Mouse (Mus musculus) gastrocnemius, adult 2 months (tissue): ENCODE measurements around the gene Mfsd6. TPM values are rescaled to one million over a fixed set of nuclear protein-coding genes. Genes with fewer than 3 reads are reported as not detected.

Source experiments
- DNase-seq: peaks from one replicate; pipeline ENCODE4 v3.0.0; 2022
- H3K27ac ChIP-seq: fragments of 200-600 bp; 2 replicates; pipeline ENCODE4 v1.8.1; 2022; ENCODE audit warnings: mild to moderate bottlenecking
- H3K4me3 ChIP-seq: fragments of 200-600 bp; 2 replicates; pipeline ENCODE4 v1.8.1; 2022; ENCODE audit warnings: mild to moderate bottlenecking, moderate library complexity
- CTCF ChIP-seq: fragments of 200-600 bp; IDR thresholded peaks from 2 replicates; pipeline ENCODE4 v1.8.1; 2022; ENCODE audit warnings: antibody characterized with exemption, mild to moderate bottlenecking, moderate library complexity
- intact Hi-C: fragments of 180-260 bp; cut with DNase I; formaldehyde crosslinking; loops from one replicate; pipeline ENCODE4 v1.15.1; 2025
- long read RNA-seq, 2 experiments: library from polyadenylated mRNA; stranded (forward); transcript quantifications; one replicate each; pipeline ENCODE4 v2.0.0; 2021
- total RNA-seq, 2 experiments: library from RNA; stranded (reverse); gene quantifications; 2 replicates each; pipeline ENCODE4 v1.2.3; 2021

Gene Mfsd6
- total RNA-seq = 1 to 10 TPM; 5.9 to 7.3 TPM
- long read RNA-seq, experiment 1, full-length matches to known transcripts = 14 of 20 reads
- long read RNA-seq, experiment 1, partial matches to known transcripts = 4 of 20 reads
- long read RNA-seq, experiment 1, other reads (novel, unspliced or antisense) = 2 of 20 reads
- long read RNA-seq, experiment 2, full-length matches to known transcripts = 5 of 9 reads
- long read RNA-seq, experiment 2, partial matches to known transcripts = 3 of 9 reads
- long read RNA-seq, experiment 2, other reads (novel, unspliced or antisense) = 1 of 9 reads

DNA sequence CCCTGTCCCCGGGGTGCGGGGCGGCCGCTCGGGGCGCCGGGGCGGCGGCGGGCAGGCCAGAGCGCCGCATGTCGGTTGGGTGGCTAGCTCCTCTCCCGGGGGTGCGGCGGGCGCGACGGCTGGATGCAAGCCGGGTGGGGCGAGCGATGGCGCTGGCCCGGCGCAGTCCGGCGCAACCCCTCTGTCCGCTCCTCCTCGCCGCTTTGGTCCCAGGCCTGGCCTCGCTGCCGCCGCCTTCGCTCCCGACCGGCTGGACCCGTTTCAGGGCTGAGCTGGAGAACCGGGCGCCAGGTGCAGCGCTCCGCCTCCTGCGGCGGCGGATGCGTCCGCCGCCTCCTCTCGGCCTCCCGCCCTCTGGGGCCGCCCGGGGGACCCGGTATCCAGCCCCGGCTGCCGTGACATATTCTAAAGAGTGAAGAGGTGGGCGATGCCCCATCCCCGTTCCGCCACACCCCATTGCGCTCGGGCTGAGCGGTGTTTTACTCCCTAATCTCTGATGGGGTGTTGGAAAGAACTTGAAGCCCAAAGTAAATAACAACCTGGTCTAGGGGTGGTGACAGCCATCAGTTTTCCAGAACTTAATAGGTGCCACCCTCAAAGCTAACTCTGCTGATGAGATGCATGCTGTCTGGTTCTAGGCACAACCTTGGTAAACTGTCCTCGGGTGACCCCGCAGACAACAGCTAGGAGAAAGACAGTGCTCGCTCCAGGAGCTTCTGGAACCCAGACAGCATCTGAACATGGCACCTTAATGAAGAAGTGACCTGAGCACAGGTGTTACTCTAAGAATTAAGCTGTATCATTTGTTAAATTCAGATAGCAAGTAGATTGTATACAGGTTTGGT lies at the start of gene Mfsd6:
TSS of gene Mfsd6 (minus strand) at position 407 of the 845 bp plus-strand sequence.
- TF ChIP-seq CTCF = peak; percentile 6; the same call in 1 of the 2 replicates
- Histone ChIP-seq H3K4me3 (peak within 1 kb of the TSS; percentile 88), H3K27ac (peak within 1 kb of the TSS; percentile 86)
- DNase-seq = peak; percentile 77
- intact Hi-C loops = loop anchor here (5.0 kb wide), 1 partner anchor 80 kb away; no protein-coding TSS in a partner anchor

DNA sequence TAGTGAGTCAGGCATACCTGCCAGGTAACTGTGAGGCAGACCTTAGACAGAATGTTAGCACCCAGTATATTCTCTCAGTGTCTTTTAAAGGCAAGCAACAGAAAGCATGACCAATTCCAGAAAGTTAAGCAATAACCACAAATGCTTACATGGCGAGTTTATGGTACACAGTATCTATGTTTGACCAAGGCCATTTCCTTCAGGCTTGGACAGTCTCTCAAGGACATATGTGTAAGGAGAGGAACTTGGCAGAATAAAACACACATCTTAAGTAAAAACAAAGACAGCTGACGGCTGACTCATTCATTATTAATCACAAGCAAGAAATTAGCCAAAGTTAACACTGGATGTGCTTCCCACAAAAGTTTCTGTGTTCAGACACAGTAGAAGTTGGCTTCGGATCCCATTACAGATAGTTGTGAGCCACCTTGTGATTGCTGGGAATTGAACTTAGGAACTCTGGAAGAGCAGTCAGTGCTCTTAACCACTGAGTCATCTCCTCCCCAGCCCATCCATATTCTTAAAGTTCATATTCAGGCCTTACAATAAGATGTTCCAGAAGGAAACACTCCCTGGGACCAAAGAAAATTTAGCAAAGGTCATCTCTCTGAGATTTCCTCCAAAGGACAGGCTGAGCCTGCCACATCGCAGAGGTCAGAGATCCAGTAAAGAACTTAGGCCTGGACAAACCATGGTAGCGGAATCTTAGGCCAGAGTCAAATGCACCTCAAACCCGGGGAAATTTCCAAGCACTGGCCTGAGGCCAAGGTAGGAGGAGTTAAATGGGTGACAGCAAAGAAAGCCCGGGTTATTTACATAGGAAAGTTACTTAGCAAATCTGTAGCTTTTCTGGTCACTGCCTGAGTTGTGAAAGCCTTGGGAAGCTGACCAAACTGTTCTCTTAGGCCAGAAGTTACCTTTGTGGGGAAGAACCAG lies 38.2 kb upstream of the Mfsd6 start:
- TF ChIP-seq CTCF = no peak
- no peak overlapping the region for H3K27ac ChIP-seq
- intact Hi-C loops = no loop called here
- no peak overlapping the region for H3K4me3 ChIP-seq
- DNase-seq = no peak

DNA sequence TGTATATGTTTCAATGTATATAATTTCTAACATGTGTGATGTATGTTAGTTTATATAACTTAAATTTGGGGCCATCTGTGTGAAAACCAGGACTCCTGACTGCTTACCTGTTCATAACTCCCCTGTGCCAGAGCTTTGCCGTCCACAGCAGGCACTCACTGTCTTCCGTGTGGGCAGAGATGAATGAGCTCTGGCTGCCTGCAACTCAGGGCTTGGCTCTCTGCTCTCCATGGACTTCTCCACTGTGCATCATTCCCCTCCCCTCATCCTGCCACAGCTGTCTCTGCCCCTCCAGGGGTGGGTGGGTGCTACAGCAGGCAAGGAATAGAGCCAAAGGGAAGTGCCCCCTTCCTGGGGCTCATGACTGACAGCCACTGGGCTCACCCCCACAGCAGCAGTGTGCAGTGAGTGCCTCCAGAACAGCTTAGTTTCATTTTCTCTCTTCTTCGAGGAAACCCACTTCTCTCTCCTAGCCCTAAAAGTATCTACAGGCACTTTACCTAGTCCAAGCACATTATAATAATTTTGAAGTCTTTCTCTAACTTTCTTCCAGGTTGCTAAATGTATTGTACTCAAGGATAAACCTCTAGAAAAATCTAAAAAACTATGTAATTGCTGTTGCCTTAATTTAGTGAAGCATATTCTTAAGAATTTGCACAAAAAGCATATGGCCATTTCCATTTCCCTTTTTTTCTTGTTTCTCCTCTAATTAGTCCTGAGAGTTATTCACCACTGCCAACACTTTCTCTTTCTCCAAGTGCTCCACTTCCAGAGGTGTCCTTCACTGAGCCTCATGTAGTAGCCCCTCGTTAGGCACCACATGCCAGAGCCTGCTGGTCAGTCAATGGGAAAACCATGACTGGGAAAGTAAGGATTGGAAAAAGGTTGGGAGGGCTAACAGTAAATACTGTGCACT lies 36.9 kb upstream of the Mfsd6 start:
- Histone ChIP-seq H3K4me3 (no peak overlapping the region), H3K27ac (no peak overlapping the region)
- TF ChIP-seq CTCF = no peak
- intact Hi-C loops = no loop called here
- no peak for DNase-seq

DNA sequence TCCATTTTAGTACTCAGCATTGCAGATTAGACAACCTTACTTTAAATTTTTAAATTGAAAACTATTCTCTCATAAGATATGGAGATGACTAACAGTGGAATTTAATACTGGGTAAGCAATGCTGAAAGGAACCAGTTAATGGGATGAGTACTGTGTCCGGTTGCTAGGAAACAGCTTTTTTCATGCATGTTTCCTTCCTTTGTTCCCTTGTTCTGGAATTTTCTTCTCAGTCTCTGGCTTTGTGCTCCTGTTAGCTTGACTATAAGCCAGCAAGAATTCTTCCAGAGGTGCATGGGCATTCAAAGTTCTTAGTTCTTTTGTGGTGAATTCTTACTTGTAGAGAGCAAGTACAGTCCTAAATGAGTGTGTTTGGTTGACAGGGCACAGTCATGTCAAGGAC lies 30.9 kb upstream of the Mfsd6 start:
- no peak overlapping the region for H3K27ac ChIP-seq

DNA sequence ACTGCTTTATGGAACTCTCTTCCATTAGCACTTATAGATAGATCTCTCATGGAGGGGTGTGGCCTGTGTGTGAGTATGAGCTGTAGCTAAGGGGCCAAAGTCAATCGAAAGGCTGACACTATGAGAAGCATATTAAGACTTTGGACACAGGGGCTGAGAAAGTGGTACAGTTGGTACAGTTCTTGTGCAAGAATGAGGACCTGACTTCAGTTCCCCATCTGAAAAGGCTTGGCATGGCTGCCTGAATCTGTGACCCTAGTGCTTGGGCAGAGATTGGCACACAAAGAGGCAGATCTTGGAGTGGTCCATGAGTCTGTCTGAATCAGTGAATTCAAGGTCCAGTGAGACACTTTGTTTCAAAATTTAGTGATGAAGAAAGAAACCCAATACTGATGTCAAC lies 27.1 kb upstream of the Mfsd6 start:
- Histone ChIP-seq H3K27ac (no peak overlapping the region), H3K4me3 (no peak overlapping the region)
- TF ChIP-seq CTCF = no peak
- intact Hi-C loops = no loop called here
- DNase-seq = no peak

More for the DNA sequence above, 30.9 kb upstream of the Mfsd6 start:
- no peak overlapping the region for H3K4me3 ChIP-seq
- DNase-seq = no peak
- intact Hi-C loops = no loop called here
- no peak for TF ChIP-seq CTCF

DNA sequence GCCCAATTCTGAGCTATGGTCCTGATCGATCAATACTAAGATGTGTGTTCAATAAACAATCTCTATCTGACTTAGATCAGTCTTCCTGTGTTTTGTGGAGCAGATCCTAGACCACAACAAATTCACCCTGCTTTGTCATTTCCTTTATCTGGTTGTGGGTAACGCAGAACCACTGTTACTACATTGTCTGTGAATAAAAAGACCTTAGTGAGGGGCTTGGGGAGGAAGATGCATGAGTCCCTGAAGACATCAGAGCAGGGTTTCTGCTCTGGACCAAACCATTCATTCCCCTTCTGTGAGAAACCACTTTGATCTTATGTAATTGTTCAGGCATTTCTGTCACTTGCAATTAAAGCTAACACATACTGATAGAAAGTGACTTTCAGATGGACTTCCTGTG lies 26.6 kb upstream of the Mfsd6 start:
- intact Hi-C loops = no loop called here
- TF ChIP-seq CTCF = no peak
- no peak overlapping the region for H3K27ac ChIP-seq
- no peak overlapping the region for H3K4me3 ChIP-seq
- DNase-seq = no peak

DNA sequence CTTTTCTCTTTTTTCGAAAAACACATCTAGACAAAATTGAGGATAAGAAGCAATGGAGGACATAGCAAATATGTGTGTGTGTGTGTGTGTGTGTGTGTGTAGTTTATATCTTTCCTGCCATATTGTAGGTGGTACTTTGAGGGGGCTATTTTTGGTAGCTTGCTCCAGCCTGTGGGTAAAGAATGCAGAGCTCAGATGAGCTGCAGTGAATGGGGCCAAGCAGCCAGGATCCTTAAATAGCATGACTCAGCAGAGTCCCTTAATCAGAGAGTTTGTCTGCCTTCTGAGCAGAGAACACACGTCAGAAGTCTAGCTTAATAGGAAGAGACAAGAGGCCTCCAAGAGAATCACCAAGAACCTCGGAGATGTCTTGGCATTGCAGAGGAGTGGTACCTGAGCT lies 25.4 kb upstream of the Mfsd6 start:
- TF ChIP-seq CTCF = no peak
- DNase-seq = no peak
- H3K4me3 ChIP-seq = no peak overlapping the region
- no peak overlapping the region for H3K27ac ChIP-seq
- intact Hi-C loops = no loop called here

DNA sequence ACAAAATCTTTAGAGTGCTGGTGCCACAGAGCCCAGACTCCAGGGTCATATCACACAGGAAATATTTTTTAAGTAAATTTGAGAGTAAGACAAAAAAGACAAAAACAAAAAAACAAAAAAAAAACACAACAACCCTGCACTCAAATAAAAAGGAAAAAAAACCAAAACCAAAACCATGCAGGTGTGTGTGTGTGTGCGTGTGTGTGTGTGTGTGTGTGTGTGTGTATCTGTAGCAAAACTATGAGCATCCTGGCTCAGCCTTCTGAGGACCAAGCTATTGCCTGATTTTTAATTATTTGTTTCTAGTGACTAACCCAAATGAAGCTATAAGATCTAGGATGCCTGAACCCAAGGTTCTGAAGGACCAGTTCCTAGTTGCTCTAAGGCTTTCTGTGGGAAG lies 24.4 kb upstream of the Mfsd6 start:
- H3K27ac ChIP-seq = no peak overlapping the region
- H3K4me3 ChIP-seq = no peak overlapping the region
- intact Hi-C loops = no loop called here
- no peak for DNase-seq
- TF ChIP-seq CTCF = no peak

DNA sequence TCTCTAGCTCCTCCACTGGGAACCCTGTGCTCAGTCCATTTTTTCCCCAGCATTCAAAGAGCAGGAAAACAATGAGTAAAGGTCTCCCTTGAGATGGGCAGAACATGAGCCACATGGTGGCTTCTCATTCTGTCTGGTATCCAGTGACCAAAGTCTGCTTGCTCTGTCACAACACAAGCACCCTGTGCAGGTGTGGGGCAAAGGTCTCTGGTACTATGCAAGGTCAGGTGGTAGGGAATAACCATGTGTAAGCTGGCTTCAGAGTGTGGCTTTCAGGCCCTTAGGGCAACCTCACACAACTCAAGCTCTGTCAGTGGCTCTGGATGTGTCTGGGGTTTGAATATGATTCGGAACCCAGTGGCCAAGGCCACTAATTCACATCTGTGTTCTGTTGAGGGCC lies 22.7 kb upstream of the Mfsd6 start:
- intact Hi-C loops = loop anchor here (2.0 to 10.0 kb wide), 3 partner anchors 101 to 455 kb away; no protein-coding TSS in a partner anchor
- H3K27ac ChIP-seq = no peak overlapping the region
- H3K4me3 ChIP-seq = no peak overlapping the region
- TF ChIP-seq CTCF = no peak
- no peak for DNase-seq

DNA sequence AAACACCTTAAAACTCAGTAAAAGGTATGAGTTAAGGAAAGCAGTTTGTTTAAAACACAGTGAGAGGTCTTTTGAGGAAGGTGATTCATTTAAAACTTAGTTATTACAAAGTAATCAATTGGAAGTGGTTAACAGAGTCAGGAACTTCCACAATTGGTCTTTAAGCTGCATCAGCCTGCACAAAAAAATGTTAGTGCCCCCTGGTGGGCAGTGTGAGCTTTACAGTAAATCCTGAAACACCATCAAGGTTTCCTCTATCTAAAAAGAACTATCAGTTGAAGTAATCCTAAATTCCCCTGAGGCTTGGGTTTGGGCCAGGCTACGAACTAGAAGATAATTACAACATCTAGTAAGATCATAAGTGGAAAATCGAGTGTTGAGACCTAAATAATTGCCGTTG lies 21.0 kb upstream of the Mfsd6 start:
- DNase-seq = peak; percentile 62
- intact Hi-C loops = loop anchor here (2.0 to 10.0 kb wide), 3 partner anchors 99 to 453 kb away; no protein-coding TSS in a partner anchor
- no peak overlapping the region for H3K27ac ChIP-seq
- H3K4me3 ChIP-seq = no peak overlapping the region
- peak; percentile 80 for TF ChIP-seq CTCF

DNA sequence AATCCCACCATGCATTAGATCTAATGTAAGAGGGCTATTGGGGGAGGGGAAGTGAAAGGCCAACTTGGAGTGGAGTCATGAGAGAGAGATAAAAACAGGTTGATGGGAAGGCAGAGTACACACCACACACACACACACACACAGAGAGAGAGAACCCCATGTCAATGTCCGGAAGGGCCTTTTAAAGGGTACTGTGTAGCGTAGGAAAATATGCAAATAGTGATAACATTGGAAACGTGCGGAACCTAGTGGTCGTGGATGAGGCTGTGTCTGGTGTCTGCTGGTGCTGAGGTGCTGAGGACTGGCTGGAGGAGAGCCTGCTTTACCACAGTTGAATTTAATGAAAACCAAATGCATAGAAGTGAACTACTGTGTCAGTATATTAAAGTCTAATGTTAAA lies 15.3 kb upstream of the Mfsd6 start:
- DNase-seq = no peak
- Histone ChIP-seq H3K27ac (no peak overlapping the region), H3K4me3 (no peak overlapping the region)
- intact Hi-C loops = loop anchor here (10.0 kb wide), 1 partner anchor 448 kb away; no protein-coding TSS in a partner anchor
- TF ChIP-seq CTCF = no peak
